Mouse (Mus musculus) CH12.LX (cell line): Measurements from ENCODE around the gene Ndc1. TPM values are rescaled to one million over a fixed set of nuclear protein-coding genes. Genes with fewer than 3 reads are reported as not detected.

Source experiments
- DNase-seq: peaks from one replicate; pipeline ENCODE4 v3.0.0-alpha.2; 2013; ENCODE audit errors: extremely low read depth
- H3K27ac ChIP-seq: 2 replicates; pipeline ENCODE4 v1.5.1; 2012; ENCODE audit warnings: low read depth, mild to moderate bottlenecking, control low read depth, moderate library complexity; ENCODE audit not compliant: insufficient read depth
- H3K27me3 ChIP-seq: replicated peaks from 2 replicates; pipeline ENCODE3; 2012; ENCODE audit warnings: inconsistent platforms
- H3K36me3 ChIP-seq, 2 experiments: replicated peaks in 1 of 2; 2 replicates each; pipeline versions ENCODE3 to v1.6.1; 2012; ENCODE audit warnings: inconsistent platforms in 1 of 2, low read length in 1 of 2, mild to moderate bottlenecking in 1 of 2, mixed read lengths in 1 of 2, moderate library complexity in 1 of 2; ENCODE audit not compliant: control insufficient read depth in 1 of 2, insufficient read depth in 1 of 2
- H3K4me1 ChIP-seq, 2 experiments: 2 replicates each; pipeline ENCODE4 v1.6.1; 2012; ENCODE audit warnings: inconsistent platforms in 1 of 2, moderate library complexity in 1 of 2; ENCODE audit not compliant: insufficient read depth in 2 of 2, control insufficient read depth in 1 of 2
- H3K4me2 ChIP-seq: 2 replicates; pipeline ENCODE4 v1.6.1; 2012; ENCODE audit warnings: low read depth, mild to moderate bottlenecking, control low read depth; ENCODE audit not compliant: poor library complexity, insufficient read depth, severe bottlenecking
- H3K4me3 ChIP-seq, 3 experiments: fragments of 150-350 bp in 1 of 3; sonication (generic) in 1 of 3; replicated peaks in 1 of 3; 2 replicates each; pipeline versions ENCODE3 to v1.5.1; 2011 to 2012; ENCODE audit warnings: low read depth in 2 of 3, low read length in 2 of 3, mild to moderate bottlenecking in 2 of 3, moderate library complexity in 2 of 3, control low read depth in 1 of 3, improper control_type of control experiment in 1 of 3, inconsistent platforms in 1 of 3, mixed read lengths in 1 of 3; ENCODE audit not compliant: poor library complexity in 1 of 3
- H3K79me2 ChIP-seq: replicated peaks from 2 replicates; pipeline ENCODE4 v1.6.1; 2012; ENCODE audit warnings: mild to moderate bottlenecking, moderate library complexity; ENCODE audit not compliant: control insufficient read depth, poor library complexity, insufficient read depth, severe bottlenecking; ENCODE audit errors: extremely low read depth
- H3K9ac ChIP-seq: 2 replicates; pipeline ENCODE4 v1.6.1; 2012; ENCODE audit warnings: low read depth, mild to moderate bottlenecking, control low read depth, moderate library complexity; ENCODE audit not compliant: insufficient read depth
- H3K9me3 ChIP-seq: replicated peaks from 2 replicates; pipeline ENCODE3; 2012; ENCODE audit warnings: low read length, inconsistent platforms, mixed read lengths
- BHLHE40 ChIP-seq: IDR thresholded peaks from 2 replicates; pipeline ENCODE4 v1.6.1; 2011; ENCODE audit warnings: mild to moderate bottlenecking, low read depth, low read length, improper control_type of control experiment
- CHD1 ChIP-seq: IDR thresholded peaks from 2 replicates; pipeline ENCODE4 v1.6.1; 2012; ENCODE audit warnings: low read depth, low read length, improper control_type of control experiment, inconsistent platforms
- CHD2 ChIP-seq: IDR thresholded peaks from 2 replicates; pipeline ENCODE4 v1.6.1; 2011; ENCODE audit warnings: low read length, improper control_type of control experiment
- CTCF ChIP-seq, 2 experiments: IDR thresholded peaks in 1 of 2; conservative IDR thresholded peaks in 1 of 2; 2 replicates each; pipeline ENCODE4 v1.5.1; 2011 to 2012; ENCODE audit warnings: low read depth in 2 of 2, low read length in 2 of 2, improper control_type of control experiment in 1 of 2, inconsistent platforms in 1 of 2, mild to moderate bottlenecking in 1 of 2, moderate library complexity in 1 of 2
- ELF1 ChIP-seq: IDR thresholded peaks from 2 replicates; pipeline ENCODE4 v1.6.1; 2014; ENCODE audit warnings: low read depth, mild to moderate bottlenecking, inconsistent platforms, low read length, improper control_type of control experiment
- ETS1 ChIP-seq: conservative IDR thresholded peaks from 2 replicates; pipeline ENCODE4 v1.6.1; 2012; ENCODE audit warnings: low read depth, mild to moderate bottlenecking, inconsistent platforms, low read length, improper control_type of control experiment, moderate library complexity
- HCFC1 ChIP-seq: IDR thresholded peaks from 2 replicates; pipeline ENCODE4 v1.6.1; 2012; ENCODE audit warnings: low read depth, mild to moderate bottlenecking, inconsistent platforms, low read length, improper control_type of control experiment
- JUN ChIP-seq: IDR thresholded peaks from 2 replicates; pipeline ENCODE4 v1.6.1; 2011; ENCODE audit warnings: low read depth, mild to moderate bottlenecking, low read length, improper control_type of control experiment, moderate library complexity; ENCODE audit not compliant: insufficient read depth
- JUND ChIP-seq: conservative IDR thresholded peaks from 2 replicates; pipeline ENCODE4 v1.6.1; 2011; ENCODE audit warnings: low read depth, low read length, improper control_type of control experiment
- KAT2A ChIP-seq: IDR thresholded peaks from 2 replicates; pipeline ENCODE4 v1.6.1; 2012; ENCODE audit warnings: low read length, improper control_type of control experiment, inconsistent platforms; ENCODE audit not compliant: insufficient replicate concordance
- MAX ChIP-seq: IDR thresholded peaks from 2 replicates; pipeline ENCODE4 v1.6.1; 2011; ENCODE audit warnings: low read length, improper control_type of control experiment
- MAZ ChIP-seq: IDR thresholded peaks from 2 replicates; pipeline ENCODE4 v1.6.1; 2012; ENCODE audit warnings: low read depth, mild to moderate bottlenecking, inconsistent platforms, low read length, improper control_type of control experiment, moderate library complexity
- MEF2A ChIP-seq: IDR thresholded peaks from 2 replicates; pipeline ENCODE4 v1.6.1; 2014; ENCODE audit warnings: low read depth, mild to moderate bottlenecking, inconsistent platforms, low read length, improper control_type of control experiment, borderline replicate concordance
- MXI1 ChIP-seq: IDR thresholded peaks from 2 replicates; pipeline ENCODE4 v1.6.1; 2011; ENCODE audit warnings: mild to moderate bottlenecking, low read depth, low read length, improper control_type of control experiment
- NELFE ChIP-seq: IDR thresholded peaks from 2 replicates; pipeline ENCODE4 v1.6.1; 2011; ENCODE audit warnings: low read depth, low read length, improper control_type of control experiment
- NRF1 ChIP-seq: IDR thresholded peaks from 2 replicates; pipeline ENCODE4 v1.6.1; 2014; ENCODE audit warnings: low read depth, mild to moderate bottlenecking, inconsistent platforms, low read length, improper control_type of control experiment, moderate library complexity
- PAX5 ChIP-seq: IDR thresholded peaks from 2 replicates; pipeline ENCODE4 v1.6.1; 2012; ENCODE audit warnings: low read length, inconsistent platforms, mixed read lengths
- POLR2A ChIP-seq: IDR thresholded peaks from 2 replicates; pipeline ENCODE4 v1.6.1; 2011; ENCODE audit warnings: low read depth, mild to moderate bottlenecking, improper control_type of control experiment, low read length
- POLR2AphosphoS2 ChIP-seq: IDR thresholded peaks from 2 replicates; pipeline ENCODE4 v1.6.1; 2011; ENCODE audit warnings: low read depth, low read length, improper control_type of control experiment
- RAD21 ChIP-seq: IDR thresholded peaks from 2 replicates; pipeline ENCODE4 v1.6.1; 2011; ENCODE audit warnings: low read depth, mild to moderate bottlenecking, low read length, improper control_type of control experiment, moderate library complexity
- RCOR1 ChIP-seq: conservative IDR thresholded peaks from 2 replicates; pipeline ENCODE4 v1.6.1; 2012; ENCODE audit warnings: low read depth, mild to moderate bottlenecking, inconsistent platforms, low read length, improper control_type of control experiment
- SMC3 ChIP-seq: IDR thresholded peaks from 2 replicates; pipeline ENCODE4 v1.6.1; 2011; ENCODE audit warnings: low read depth, low read length, improper control_type of control experiment
- TBP ChIP-seq: conservative IDR thresholded peaks from 2 replicates; pipeline ENCODE4 v1.6.1; 2011; ENCODE audit warnings: low read depth, low read length, improper control_type of control experiment
- UBTF ChIP-seq: IDR thresholded peaks from 2 replicates; pipeline ENCODE4 v1.6.1; 2012; ENCODE audit warnings: low read depth, mild to moderate bottlenecking, inconsistent platforms, low read length, improper control_type of control experiment, moderate library complexity
- USF1 ChIP-seq: IDR thresholded peaks from 2 replicates; pipeline ENCODE4 v1.6.1; 2014; ENCODE audit warnings: low read depth, mild to moderate bottlenecking, inconsistent platforms, low read length, improper control_type of control experiment
- ZC3H11A ChIP-seq: IDR thresholded peaks from 2 replicates; pipeline ENCODE4 v1.6.1; 2012; ENCODE audit warnings: low read depth, mild to moderate bottlenecking, inconsistent platforms, low read length, improper control_type of control experiment
- ZMIZ1 ChIP-seq: IDR thresholded peaks from 2 replicates; pipeline ENCODE4 v1.6.1; 2012; ENCODE audit warnings: low read depth, mild to moderate bottlenecking, inconsistent platforms, low read length, improper control_type of control experiment
- ZNF384 ChIP-seq: IDR thresholded peaks from 2 replicates; pipeline ENCODE4 v1.6.1; 2012; ENCODE audit warnings: low read depth, low read length, improper control_type of control experiment, inconsistent platforms
- dilution Hi-C: fragments of 300-500 bp; cut with MboI; formaldehyde crosslinking; loops from 2 replicates; pipeline ENCODE4 v1.14.3; 2020; ENCODE audit warnings: low sequenced_read_pairs; ENCODE audit not compliant: extremely low pct_unique_long_range_greater_than_20kb, extremely low pct_ligation_motif_present
- in situ Hi-C: fragments of 300-500 bp; cut with MboI; formaldehyde crosslinking; loops from 3 replicates; pipeline ENCODE4 v1.14.3; 2019; ENCODE audit warnings: low sequenced_read_pairs, low pct_ligation_motif_present, low pct_unique_long_range_greater_than_20kb, mixed read lengths
- polyA plus RNA-seq: library from polyadenylated mRNA; unstranded; fragments of >175 nt; gene quantifications from 2 replicates; pipeline ENCODE4 v1.2.1, GENCODE M21; 2012; ENCODE audit warnings: low read depth; ENCODE audit not compliant: insufficient read length
- total RNA-seq, 2 experiments: library from RNA; depleted of rRNA; stranded (reverse); fragments of 300-350 nt in 1 of 2; fragments of >200 nt in 1 of 2; gene quantifications; 2 replicates each; pipeline ENCODE4 v1.2.3; 2012 to 2014

Gene Ndc1
- total and polyA plus RNA-seq, 3 experiments = 49.1 to 86.5 (median 71.3) TPM

- peaks cover 0 to 17% of the 10 kb centered on the region in 2 experiments; a peak in 2 of 4 replicates for H3K4me1 ChIP-seq
- dilution Hi-C loops (no loop called here), in situ Hi-C loops (loop anchor here (5.0 kb wide), 1 partner anchor 96 kb away; the partner anchor contains the start of genes Hspb11 and Lrrc42)
- no peak overlapping the region for H3K4me2 ChIP-seq
- no peak overlapping the region for H3K4me3 ChIP-seq
- H3K36me3 ChIP-seq = peaks cover 20 to 82% of the 10 kb centered on the region in 2 experiments
- H3K27me3 ChIP-seq = no peaks in the 10 kb centered on the region
- TF ChIP-seq HCFC1 (no peak), MEF2A (no peak), KAT2A (no peak), ETS1 (no peak), RCOR1 (no peak), NRF1 (no peak), TBP (no peak), JUN (no peak), MXI1 (no peak)
- no peak overlapping the region for H3K27ac ChIP-seq
- DNase-seq = no peak
- no peaks in the 10 kb centered on the region for H3K9me3 ChIP-seq
- H3K79me2 ChIP-seq = no peaks in the 10 kb centered on the region
- no peak overlapping the region for H3K9ac ChIP-seq
Observed at GRCm38 (mm10) chr4:107348529-107349310, 18.9 kb upstream of the Ndc1 start.

GRCm38 (mm10) chr4:107349311-107350008, 18.1 kb upstream of the Ndc1 start:
- Histone ChIP-seq H3K36me3 (peaks cover 20 to 84% of the 10 kb centered on the region in 2 experiments), H3K9ac (no peak overlapping the region), H3K27me3 (no peaks in the 10 kb centered on the region), H3K9me3 (no peaks in the 10 kb centered on the region), H3K4me2 (no peak overlapping the region), H3K27ac (no peak overlapping the region)
- dilution Hi-C loops = no loop called here
- in situ Hi-C loops = loop anchor here (5.0 kb wide), 1 partner anchor 97 kb away; the partner anchor contains the start of genes Hspb11 and Lrrc42
- TF ChIP-seq BHLHE40 = no peak
- TF ChIP-seq SMC3 = peak; percentile 79
- TF ChIP-seq CTCF (conservative IDR thresholded peaks at IDR 0.05 in 1 of 2, IDR thresholded peaks at IDR 0.05 in 1 of 2; ENCODE audit: low read depth in 2 of 2, low read length in 2 of 2) = peak; percentile 49 to 80
- TF ChIP-seq ZMIZ1 = no peak
- TF ChIP-seq RAD21 = peak; percentile 82
- no peak for TF ChIP-seq CHD2
- TF ChIP-seq ETS1 = no peak
- no peak for TF ChIP-seq MEF2A
- TF ChIP-seq ELF1 = no peak
- TF ChIP-seq ZNF384 = no peak
- TF ChIP-seq NELFE = no peak
- no peak for TF ChIP-seq POLR2AphosphoS2
- no peak for TF ChIP-seq MAX
- TF ChIP-seq POLR2A = no peak
- TF ChIP-seq KAT2A = no peak
- TF ChIP-seq USF1 = no peak
- TF ChIP-seq NRF1 = no peak
- TF ChIP-seq UBTF = no peak
- TF ChIP-seq ZC3H11A = peak; percentile 34; the same call in 1 of the 2 replicates
- no peak for TF ChIP-seq MAZ
- no peak for TF ChIP-seq JUND
- TF ChIP-seq PAX5 = no peak
- TF ChIP-seq CHD1 = no peak
- TF ChIP-seq, all 38 proteins: peak for 4
- Histone ChIP-seq H3K4me1 (peaks cover 0 to 25% of the 10 kb centered on the region in 2 experiments; a peak in 2 of 4 replicates), H3K4me3 (no peak overlapping the region), H3K79me2 (no peaks in the 10 kb centered on the region)
- DNase-seq = peak; percentile 64
